Mouse (Mus musculus) heart, adult 2 months (tissue): ENCODE results near the gene Upf3a.

ENCODE experiments used
- CTCF ChIP-seq: fragments of 200-600 bp; IDR thresholded peaks from 2 replicates; pipeline ENCODE4 v1.8.1; 2022; ENCODE audit warnings: antibody characterized with exemption, mild to moderate bottlenecking, moderate library complexity
- POLR2A ChIP-seq: fragments of 200-500 bp; IDR thresholded peaks from 2 replicates; pipeline ENCODE4 v1.6.1; 2011; ENCODE audit warnings: mild to moderate bottlenecking, low read depth, low read length, control low read depth; ENCODE audit not compliant: insufficient read depth

GRCm38 (mm10) chr8:13780536-13780935 lies 4.9 kb upstream of the Upf3a start:
- TF ChIP-seq CTCF (no peak), POLR2A (no peak)
